ENCODE assay signal across 9 mouse cellular contexts in the genomic region with DNA sequence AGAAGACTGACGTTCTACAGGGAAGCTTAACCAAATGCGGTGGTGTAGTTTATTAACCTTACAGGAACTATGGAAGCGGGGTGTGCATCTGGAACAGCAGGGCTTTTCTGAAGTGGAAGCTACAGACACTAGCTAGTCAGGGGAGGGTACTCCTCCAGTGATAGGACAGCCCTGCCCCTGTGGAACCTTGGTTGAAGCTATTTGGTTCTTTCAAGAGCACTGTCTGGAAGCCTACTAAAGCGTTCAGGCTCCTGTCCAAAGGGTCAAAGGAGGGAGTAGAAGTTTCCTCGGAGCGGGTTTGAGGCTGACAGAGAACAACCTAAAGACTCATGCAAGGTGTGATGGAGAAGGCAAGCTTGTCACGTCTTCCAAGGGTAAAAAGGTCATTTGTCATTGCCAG. TPM values are rescaled to one million over a fixed set of nuclear protein-coding genes. Genes with fewer than 3 reads are reported as not detected.
DNase-seq lines count a peak whose midpoint lies in the region; ATAC-seq and TF ChIP-seq lines count a peak whose summit lies in the region.
"Had no signal": no experiment of that assay in that cellular context is flagged by ENCODE, and none has a peak within 500 bp of the region (broad histone marks: within the 10 kb centered on the region; RNA-seq: fewer than 3 reads in every experiment).

No protein-coding gene starts in this region.

- no peaks in the 10 kb centered on the region for H3K36me3 ChIP-seq in lung, embryonic 15.5 days
- no peaks in the 10 kb centered on the region for H3K36me3 ChIP-seq in forebrain, postnatal 0 days (ENCODE audit: insufficient read depth)
- H3K36me3 ChIP-seq in limb, embryonic 12.5 days = no peaks in the 10 kb centered on the region
- H3K36me3 ChIP-seq in stomach, embryonic 14.5 days (ENCODE audit: control insufficient read depth, insufficient read depth, low read length) = no peaks in the 10 kb centered on the region

- ATAC-seq in lung, embryonic 15.5 days (ENCODE audit: borderline replicate concordance, extremely low read depth, low FRiP score, low TSS enrichment) = no peak
- no peak for ATAC-seq in forebrain, postnatal 0 days
- no peak for ATAC-seq in limb, embryonic 12.5 days (ENCODE audit: insufficient number of reproducible peaks, insufficient read depth, low FRiP score, low TSS enrichment, low read depth)
- ATAC-seq in stomach, embryonic 14.5 days (ENCODE audit: insufficient number of reproducible peaks, insufficient read depth, low FRiP score, low read depth) = no peak

- peak overlapping the region; percentile 78 for H3K4me2 ChIP-seq in lung, embryonic 15.5 days
- H3K4me2 ChIP-seq in forebrain, postnatal 0 days (ENCODE audit: low read depth) = peak overlapping the region; percentile 76
- peak overlapping the region; percentile 82 for H3K4me2 ChIP-seq in limb, embryonic 12.5 days
- H3K4me2 ChIP-seq in stomach, embryonic 14.5 days (replicated peaks; ENCODE audit: low read depth, low read length) = peak overlapping the region; percentile 73

- TF ChIP-seq CTCF in forebrain, postnatal 0 days (IDR thresholded peaks at IDR 0.05; ENCODE audit: low read depth) = no peak

- 0 out of 2 replicates have a peak overlapping the region, but pooled peaks have one; percentile 79 for H3K4me3 ChIP-seq in lung, embryonic 15.5 days
- H3K4me3 ChIP-seq in forebrain, postnatal 0 days (ENCODE audit: low read depth, low read length) = peak overlapping the region; percentile 71
- peak overlapping the region; percentile 71; the same call in 1 of the 2 replicates for H3K4me3 ChIP-seq in limb, embryonic 12.5 days (replicated peaks)
- peak overlapping the region; percentile 68; the same call in 1 of the 2 replicates for H3K4me3 ChIP-seq in stomach, embryonic 14.5 days (ENCODE audit: low read depth, low read length)

- no peaks in the 10 kb centered on the region for H3K27me3 ChIP-seq in lung, embryonic 15.5 days
- no peaks in the 10 kb centered on the region for H3K27me3 ChIP-seq in forebrain, postnatal 0 days (ENCODE audit: insufficient read depth, low read length)
- peaks cover 15% of the 10 kb centered on the region for H3K27me3 ChIP-seq in limb, embryonic 12.5 days
- no peaks in the 10 kb centered on the region for H3K27me3 ChIP-seq in stomach, embryonic 14.5 days (ENCODE audit: control insufficient read depth, insufficient read depth, low read length)

- peaks cover 48% of the 10 kb centered on the region for H3K4me1 ChIP-seq in lung, embryonic 15.5 days
- H3K4me1 ChIP-seq in forebrain, postnatal 0 days (ENCODE audit: insufficient read depth) = peaks cover 20% of the 10 kb centered on the region
- peaks cover 40% of the 10 kb centered on the region for H3K4me1 ChIP-seq in limb, embryonic 12.5 days (replicated peaks)
- H3K4me1 ChIP-seq in stomach, embryonic 14.5 days (ENCODE audit: control insufficient read depth, insufficient read depth, low read length) = peaks cover 27% of the 10 kb centered on the region

- peak overlapping the region; percentile 62; the same call in 1 of the 2 replicates for H3K27ac ChIP-seq in lung, embryonic 15.5 days
- no peak overlapping the region for H3K27ac ChIP-seq in forebrain, postnatal 0 days (ENCODE audit: low read depth, low read length)
- no peak overlapping the region for H3K27ac ChIP-seq in limb, embryonic 12.5 days
- H3K27ac ChIP-seq in stomach, embryonic 14.5 days (ENCODE audit: low read length) = no peak overlapping the region
- H3K27ac ChIP-seq: macrophage had no signal

- no peaks in the 10 kb centered on the region for H3K9me3 ChIP-seq in lung, embryonic 15.5 days
- H3K9me3 ChIP-seq in forebrain, postnatal 0 days (ENCODE audit: low read length) = no peaks in the 10 kb centered on the region
- no peaks in the 10 kb centered on the region for H3K9me3 ChIP-seq in limb, embryonic 12.5 days
- H3K9me3 ChIP-seq in stomach, embryonic 14.5 days (ENCODE audit: control insufficient read depth, low read depth, low read length) = no peaks in the 10 kb centered on the region

- no peak overlapping the region for H3K9ac ChIP-seq in lung, embryonic 15.5 days
- no peak overlapping the region; the same call in 1 of the 2 replicates for H3K9ac ChIP-seq in forebrain, postnatal 0 days
- 0 out of 2 replicates have a peak overlapping the region, but pooled peaks have one; percentile 48 for H3K9ac ChIP-seq in limb, embryonic 12.5 days (replicated peaks)
- H3K9ac ChIP-seq in stomach, embryonic 14.5 days (replicated peaks; ENCODE audit: low read depth, low read length) = no peak overlapping the region

- WGBS in lung, embryonic 15.5 days = 23% methylated on average over 7 of the region's 7 CpGs
- WGBS in forebrain, postnatal 0 days = 48% methylated on average over 7 of the region's 7 CpGs
- WGBS in limb, embryonic 12.5 days = 37% methylated on average over 7 of the region's 7 CpGs
- WGBS in stomach, embryonic 14.5 days = 31% methylated on average over 7 of the region's 7 CpGs

- no peak for DNase-seq in lung, postnatal 25 days (ENCODE audit: low spot score)
- DNase-seq in forebrain, postnatal 0 days = no peak
- DNase-seq in cerebellum, adult 11-12 months = no peak
- no peak for DNase-seq in layer of hippocampus, adult 9-11 months
- DNase-seq in embryo, embryonic 10 days (ENCODE audit: low spot score) = no peak

RNA-seq across cellular contexts. Expression of gene Per2, which starts 0.9 kb away (rescaled TPM):
- polyA plus RNA-seq in lung, embryonic 15.5 days (2015; fragmentation: Nextera tagmentation; extraction: Ambion mirVana) = 8.2 and 11.4 TPM in 2 replicates
- total RNA-seq in forebrain, postnatal 0 days (2014; rRNA removed) = 6.3 and 9.0 TPM in 2 replicates
- polyA plus RNA-seq in forebrain, postnatal 0 days (2015; fragmentation: Nextera tagmentation; extraction: Ambion mirVana) = 2.3 and 4.3 TPM in 2 replicates
- polyA plus RNA-seq in limb, embryonic 12.5 days (2016; fragmentation: Nextera tagmentation; extraction: Ambion mirVana) = 1.9 and 2.1 TPM in 2 replicates
- 7.3 and 9.5 TPM in 2 replicates for polyA plus RNA-seq in stomach, embryonic 14.5 days (2014; fragmentation: Nextera tagmentation; extraction: Ambion mirVana)

RNA-seq across cellular contexts. Expression of gene Traf3ip1, which starts 34.4 kb away (rescaled TPM):
- 11.0 and 11.5 TPM in 2 replicates for polyA plus RNA-seq in lung, embryonic 15.5 days (2015; fragmentation: Nextera tagmentation; extraction: Ambion mirVana)
- 10.1 and 15.8 TPM in 2 replicates for total RNA-seq in forebrain, postnatal 0 days (2014; rRNA removed)
- 4.6 and 6.4 TPM in 2 replicates for polyA plus RNA-seq in forebrain, postnatal 0 days (2015; fragmentation: Nextera tagmentation; extraction: Ambion mirVana)
- 11.8 and 12.2 TPM in 2 replicates for polyA plus RNA-seq in limb, embryonic 12.5 days (2016; fragmentation: Nextera tagmentation; extraction: Ambion mirVana)
- polyA plus RNA-seq in stomach, embryonic 14.5 days (2014; fragmentation: Nextera tagmentation; extraction: Ambion mirVana) = 8.7 and 8.8 TPM in 2 replicates

RNA-seq across cellular contexts. Expression of gene Hes6, which starts 46.2 kb away (rescaled TPM):
- polyA plus RNA-seq in lung, embryonic 15.5 days (2015; fragmentation: Nextera tagmentation; extraction: Ambion mirVana) = 85.4 and 91.3 TPM in 2 replicates
- 133 and 154 TPM in 2 replicates for total RNA-seq in forebrain, postnatal 0 days (2014; rRNA removed)
- polyA plus RNA-seq in forebrain, postnatal 0 days (2015; fragmentation: Nextera tagmentation; extraction: Ambion mirVana) = 154 and 177 TPM in 2 replicates
- 121 and 127 TPM in 2 replicates for polyA plus RNA-seq in limb, embryonic 12.5 days (2016; fragmentation: Nextera tagmentation; extraction: Ambion mirVana)
- 65.7 and 78.1 TPM in 2 replicates for polyA plus RNA-seq in stomach, embryonic 14.5 days (2014; fragmentation: Nextera tagmentation; extraction: Ambion mirVana)
